Mouse (Mus musculus): Measurements from ENCODE around the gene Psmb6. TPM values are rescaled to one million over a fixed set of nuclear protein-coding genes. Genes with fewer than 3 reads are reported as not detected.
A peak's percentile ranks its signal among the peaks of the same experiment; 100 is the strongest.
"Not testable (repeated sequence)": the region's sequence is repeated elsewhere in the genome, so short reads cannot be mapped to it uniquely, and the experiment has no call there.

Psmb6 gene
- total RNA-seq, 1 experiment from 2014 or later: 236 TPM

DNA sequence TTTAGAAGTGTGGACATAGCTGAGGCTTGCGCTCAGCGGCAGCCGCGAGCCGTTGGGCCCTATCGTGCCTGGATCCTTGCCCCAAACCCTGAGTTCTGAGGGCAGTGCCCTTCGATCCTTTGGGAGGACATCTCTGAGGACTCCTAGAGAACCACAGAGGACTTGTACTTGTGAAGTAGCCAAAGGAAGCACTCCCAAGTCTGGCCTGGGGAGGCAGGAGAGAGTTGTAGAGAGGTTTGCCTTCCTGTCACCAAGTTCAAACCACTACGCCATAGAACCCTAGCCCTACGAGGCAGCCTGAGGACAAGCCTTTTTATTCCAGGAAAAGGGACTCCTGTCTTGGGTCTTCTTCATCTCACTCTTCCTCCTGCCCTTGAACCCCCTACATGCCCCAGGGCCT, 32.4 kb downstream of the Psmb6 start:
- no peak for ATAC-seq (replicated peaks in 1 of 2; ENCODE audit: insufficient read depth in 1 of 2, low FRiP score in 2 of 2, low TSS enrichment in 1 of 2, low read depth in 1 of 2, poor library complexity in 2 of 2, severe bottlenecking in 2 of 2)

DNA sequence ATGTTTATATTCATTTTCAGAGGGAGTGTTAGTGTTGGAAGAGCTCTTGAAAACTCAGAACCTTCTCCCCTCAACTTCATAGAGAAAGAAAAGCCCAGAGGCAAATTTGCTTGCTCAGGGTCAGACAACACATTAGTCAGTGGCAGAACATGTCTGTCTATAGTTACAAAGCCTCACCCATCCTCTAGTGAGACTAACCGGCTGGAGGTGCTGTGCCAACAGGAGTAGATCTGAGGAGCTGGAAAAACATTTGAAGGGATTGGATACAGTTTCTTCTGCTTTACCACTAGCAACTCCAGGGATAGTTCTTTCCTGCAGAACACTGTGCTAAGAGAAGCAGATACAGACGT, 36.7 kb downstream of the Psmb6 start:
- ATAC-seq (replicated peaks in 1 of 2; ENCODE audit: insufficient read depth in 1 of 2, low FRiP score in 2 of 2, low TSS enrichment in 1 of 2, low read depth in 1 of 2, poor library complexity in 2 of 2, severe bottlenecking in 2 of 2): no peak

DNA sequence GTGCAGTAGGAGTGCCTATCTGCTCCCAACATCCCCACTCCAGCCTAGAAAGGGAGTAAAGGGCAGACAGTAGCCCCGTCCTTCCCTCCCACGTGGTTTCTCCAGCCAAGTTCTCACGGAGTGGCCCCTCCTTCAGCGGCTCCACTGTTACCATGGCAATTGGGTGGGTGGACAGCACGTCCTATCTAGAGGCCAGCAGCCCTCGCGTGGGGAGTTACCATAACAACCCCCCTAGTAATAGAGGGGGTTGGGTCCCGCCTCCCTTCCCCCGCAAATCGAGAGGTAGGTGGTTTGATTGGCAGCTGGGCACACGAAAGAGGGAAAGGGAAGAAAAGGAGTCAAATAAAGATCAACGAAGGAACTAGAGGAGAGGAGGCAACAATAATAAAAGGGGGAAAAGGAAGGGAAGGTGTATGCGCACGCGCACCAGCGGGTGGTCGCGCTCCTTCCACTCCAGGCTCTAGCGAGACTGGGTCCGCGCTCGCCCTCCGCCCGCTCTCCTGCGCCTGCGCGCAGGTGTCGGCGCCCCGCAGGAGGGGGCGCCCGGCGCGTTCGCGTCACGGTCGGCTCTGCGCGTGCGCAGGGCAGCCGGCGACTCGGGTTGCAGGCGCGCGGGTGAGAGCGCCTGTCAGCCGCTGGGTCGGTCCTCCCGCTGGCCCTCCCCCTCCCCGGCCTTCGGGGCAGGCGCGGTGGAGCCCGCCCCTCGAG, 37.3 kb downstream of the Psmb6 start, which contains the start of gene Mink1:
Mink1 (plus strand) TSS at position 595 of the 708 bp plus-strand sequence.
- peak; percentile 42 to 55 for ATAC-seq (replicated peaks in 1 of 2; ENCODE audit: insufficient read depth in 1 of 2, low FRiP score in 2 of 2, low TSS enrichment in 1 of 2, low read depth in 1 of 2, poor library complexity in 2 of 2, severe bottlenecking in 2 of 2)

DNA sequence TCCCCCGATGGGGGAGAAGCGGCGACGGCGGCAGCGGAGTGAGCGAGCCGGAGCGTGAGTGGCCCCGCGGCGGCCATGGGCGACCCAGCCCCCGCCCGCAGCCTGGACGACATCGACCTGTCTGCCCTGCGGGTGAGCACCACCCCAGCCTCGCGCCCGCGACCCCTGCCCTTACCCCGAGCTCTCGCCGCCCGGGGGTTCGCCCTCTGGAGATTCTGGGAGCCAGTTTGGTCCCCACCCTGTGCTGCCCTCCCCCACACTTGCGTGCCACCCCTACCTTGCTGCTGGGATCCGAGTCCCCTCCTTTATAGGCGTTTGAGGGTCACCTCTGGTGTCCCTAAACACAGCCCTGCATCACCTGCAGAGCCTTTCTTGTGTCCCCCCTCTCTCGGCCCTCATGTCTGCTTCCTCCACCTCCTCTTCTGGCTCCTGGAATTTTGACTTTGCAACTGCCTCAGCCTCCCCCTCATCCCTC, 37.9 kb downstream of the Psmb6 start:
- ATAC-seq (replicated peaks in 1 of 2; ENCODE audit: insufficient read depth in 1 of 2, low FRiP score in 2 of 2, low TSS enrichment in 1 of 2, low read depth in 1 of 2, poor library complexity in 2 of 2, severe bottlenecking in 2 of 2): no peak

DNA sequence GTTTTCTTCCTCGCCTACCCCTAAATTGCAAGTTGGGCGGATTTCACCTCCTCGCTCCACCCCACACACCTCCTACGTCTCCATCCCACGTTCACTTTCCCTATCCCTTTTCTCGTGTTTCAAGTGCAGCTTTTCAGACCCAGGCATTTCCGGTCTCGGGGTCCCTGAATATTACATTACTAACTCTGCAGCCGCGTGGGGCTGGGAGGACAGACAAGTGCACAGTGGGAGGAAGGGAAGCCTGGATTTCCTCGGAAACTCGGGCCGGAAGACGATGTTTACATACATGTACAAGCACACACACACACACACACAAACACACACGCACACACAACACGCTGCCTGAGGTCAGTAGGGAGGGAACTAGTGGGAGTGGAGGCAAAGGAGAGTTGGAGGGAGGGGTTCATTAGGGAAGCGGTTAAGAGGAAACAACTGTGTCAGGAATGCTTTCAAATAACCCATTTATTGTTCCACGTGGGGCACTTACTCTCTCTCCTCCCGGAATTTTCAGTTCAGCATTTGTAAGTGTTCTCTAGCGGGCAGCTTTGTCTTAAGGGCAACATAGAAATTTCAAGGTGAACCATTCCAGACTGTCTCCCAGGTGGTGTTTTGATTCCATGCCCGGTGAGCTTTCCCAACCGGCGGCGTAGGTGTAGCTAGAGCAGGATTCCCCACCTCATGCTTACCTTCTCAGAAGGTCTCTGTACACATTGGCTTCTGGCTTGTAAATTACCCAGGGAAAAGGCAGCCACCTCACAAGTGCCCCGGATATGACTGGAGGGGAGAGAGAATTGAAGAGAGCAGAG, 38.5 kb downstream of the Psmb6 start:
- no peak for ATAC-seq (replicated peaks in 1 of 2; ENCODE audit: insufficient read depth in 1 of 2, low FRiP score in 2 of 2, low TSS enrichment in 1 of 2, low read depth in 1 of 2, poor library complexity in 2 of 2, severe bottlenecking in 2 of 2)

DNA sequence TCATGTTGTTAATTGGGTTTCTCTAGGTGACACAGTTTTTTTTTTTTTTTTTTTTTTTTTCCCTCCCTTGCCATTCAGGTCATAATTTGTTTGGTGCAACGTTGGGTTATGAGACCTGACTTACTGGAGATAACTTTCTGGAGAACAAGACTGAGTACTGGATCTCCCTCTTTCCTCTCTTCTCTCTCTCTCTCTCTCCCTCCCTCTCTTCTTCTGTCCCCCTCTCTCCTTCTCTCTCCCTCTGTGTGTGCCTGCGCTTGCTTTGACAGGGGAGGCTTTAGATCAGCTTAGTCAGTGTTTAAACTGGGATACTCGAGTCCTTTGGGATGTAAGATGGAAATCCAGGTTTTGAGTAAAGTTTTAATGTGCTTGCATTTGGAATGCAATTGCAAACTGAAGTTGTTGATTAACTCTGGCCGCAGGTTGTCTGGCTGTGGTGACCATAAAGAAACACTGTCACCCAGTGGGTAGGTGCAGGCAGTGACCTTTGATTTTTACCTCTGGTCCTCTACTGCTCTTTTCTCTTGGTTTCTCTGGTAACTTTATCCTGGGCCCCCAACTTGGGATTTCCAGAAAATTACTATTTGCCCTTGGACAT, 39.2 kb downstream of the Psmb6 start:
- ATAC-seq (replicated peaks in 1 of 2; ENCODE audit: insufficient read depth in 1 of 2, low FRiP score in 2 of 2, low TSS enrichment in 1 of 2, low read depth in 1 of 2, poor library complexity in 2 of 2, severe bottlenecking in 2 of 2): no peak

DNA sequence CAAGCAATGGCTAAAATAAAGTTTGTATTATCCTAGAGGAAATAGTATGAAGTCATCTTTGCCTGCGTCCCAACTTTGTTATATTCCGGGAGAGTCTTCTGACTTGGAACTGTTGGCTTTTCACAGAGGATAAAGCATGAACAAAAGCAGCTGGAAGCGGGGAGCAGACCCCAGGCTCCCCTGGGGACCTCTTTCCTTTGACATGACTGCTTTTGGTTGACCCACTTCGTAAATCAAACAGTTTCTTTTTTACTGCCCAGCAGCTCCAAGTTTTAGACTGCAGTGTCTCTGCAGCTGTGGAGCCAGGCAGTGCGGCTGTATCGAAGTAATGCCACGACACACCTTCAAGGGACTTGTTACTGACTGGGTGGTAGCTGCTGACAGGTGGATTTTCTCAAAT, 41.4 kb downstream of the Psmb6 start:
- ATAC-seq (replicated peaks in 1 of 2; ENCODE audit: insufficient read depth in 1 of 2, low FRiP score in 2 of 2, low TSS enrichment in 1 of 2, low read depth in 1 of 2, poor library complexity in 2 of 2, severe bottlenecking in 2 of 2): no peak

DNA sequence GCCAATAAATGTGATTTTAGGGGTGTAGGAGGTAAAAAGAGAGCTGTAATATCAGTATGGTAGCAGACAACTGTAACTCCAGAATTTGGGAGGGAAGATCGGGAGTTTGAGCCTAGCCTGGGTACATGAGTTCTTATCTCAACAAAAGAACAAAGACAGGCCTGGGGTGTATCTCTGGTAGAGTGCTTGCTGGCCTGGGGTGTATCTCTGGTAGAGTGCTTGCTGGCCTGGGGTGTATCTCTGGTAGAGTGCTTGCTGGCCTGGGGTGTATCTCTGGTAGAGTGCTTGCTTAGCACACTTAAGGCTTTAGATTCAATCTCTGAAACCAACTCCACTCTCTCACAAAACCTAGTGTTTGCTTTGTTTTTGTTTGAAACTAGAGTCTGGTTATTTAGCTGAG, 45.4 kb downstream of the Psmb6 start:
- ATAC-seq (replicated peaks in 1 of 2; ENCODE audit: insufficient read depth in 1 of 2, low FRiP score in 2 of 2, low TSS enrichment in 1 of 2, low read depth in 1 of 2, poor library complexity in 2 of 2, severe bottlenecking in 2 of 2): not testable (repeated sequence)

DNA sequence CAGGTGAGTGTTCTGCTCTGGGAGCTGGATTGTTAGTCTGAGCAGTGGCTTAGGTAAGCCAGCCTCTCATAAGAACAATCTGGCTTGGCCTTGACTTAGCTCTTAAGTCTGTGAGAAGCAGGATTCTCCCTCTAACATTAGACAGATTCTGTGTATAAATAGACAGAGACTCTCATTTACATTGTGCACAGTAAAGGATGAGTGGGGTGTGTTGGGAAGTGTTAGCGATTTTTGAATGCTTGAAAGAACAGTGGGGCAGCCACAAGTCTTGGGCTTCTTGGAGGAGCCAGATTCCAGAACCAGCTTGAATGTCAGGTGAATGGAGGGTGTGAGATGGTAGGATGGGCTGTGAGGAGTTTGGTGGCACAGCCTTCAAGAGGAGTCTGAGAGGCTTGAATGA, 46.5 kb downstream of the Psmb6 start:
- no peak for ATAC-seq (replicated peaks in 1 of 2; ENCODE audit: insufficient read depth in 1 of 2, low FRiP score in 2 of 2, low TSS enrichment in 1 of 2, low read depth in 1 of 2, poor library complexity in 2 of 2, severe bottlenecking in 2 of 2)

DNA sequence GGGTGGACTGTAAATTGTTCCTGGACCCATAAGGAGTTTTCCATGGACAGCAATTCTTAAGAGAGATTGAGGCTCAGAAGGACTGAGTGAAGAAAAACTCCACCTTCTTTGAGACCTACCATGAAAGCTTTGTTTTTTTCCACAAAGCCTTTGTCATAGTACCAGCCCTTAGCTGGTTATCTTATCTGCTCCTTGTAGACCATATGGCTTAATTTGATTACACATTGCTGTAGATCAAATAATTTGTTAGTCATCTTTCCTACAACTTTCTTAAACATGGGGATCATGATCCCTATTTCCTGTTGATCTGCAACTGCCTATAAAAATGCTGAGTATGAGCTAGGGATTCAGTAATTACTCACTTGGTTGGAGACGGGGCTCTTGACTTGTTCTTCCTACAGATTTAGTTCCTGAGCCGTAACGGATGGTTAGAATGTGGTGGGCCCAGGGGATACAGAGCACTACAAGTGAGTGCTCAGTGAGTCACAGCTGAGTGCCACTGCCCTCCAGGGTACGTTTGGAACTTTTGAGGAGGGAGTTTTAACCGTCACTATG, 47.3 kb downstream of the Psmb6 start:
- ATAC-seq (replicated peaks in 1 of 2; ENCODE audit: insufficient read depth in 1 of 2, low FRiP score in 2 of 2, low TSS enrichment in 1 of 2, low read depth in 1 of 2, poor library complexity in 2 of 2, severe bottlenecking in 2 of 2): no peak

DNA sequence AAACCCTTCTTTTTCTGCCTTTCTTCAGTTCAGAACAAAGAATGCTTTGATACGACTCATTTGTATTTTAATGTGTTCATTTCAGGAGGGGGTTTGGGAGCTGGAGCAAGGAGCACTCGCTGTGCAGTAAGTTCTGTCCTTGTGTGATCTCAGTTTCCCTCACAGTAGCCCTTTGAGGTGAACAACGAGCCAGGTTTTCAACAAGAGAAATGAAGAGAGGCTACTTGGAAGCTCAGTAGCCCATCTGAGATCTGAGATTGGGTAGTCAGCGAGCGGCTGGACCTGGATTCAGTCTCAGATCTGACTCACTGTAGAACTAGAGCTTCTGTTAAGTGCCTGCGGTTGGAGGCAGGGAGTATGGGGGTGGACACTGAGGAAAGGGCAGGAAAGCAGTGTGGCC, 48.7 kb downstream of the Psmb6 start:
- no peak for ATAC-seq (replicated peaks in 1 of 2; ENCODE audit: insufficient read depth in 1 of 2, low FRiP score in 2 of 2, low TSS enrichment in 1 of 2, low read depth in 1 of 2, poor library complexity in 2 of 2, severe bottlenecking in 2 of 2)

DNA sequence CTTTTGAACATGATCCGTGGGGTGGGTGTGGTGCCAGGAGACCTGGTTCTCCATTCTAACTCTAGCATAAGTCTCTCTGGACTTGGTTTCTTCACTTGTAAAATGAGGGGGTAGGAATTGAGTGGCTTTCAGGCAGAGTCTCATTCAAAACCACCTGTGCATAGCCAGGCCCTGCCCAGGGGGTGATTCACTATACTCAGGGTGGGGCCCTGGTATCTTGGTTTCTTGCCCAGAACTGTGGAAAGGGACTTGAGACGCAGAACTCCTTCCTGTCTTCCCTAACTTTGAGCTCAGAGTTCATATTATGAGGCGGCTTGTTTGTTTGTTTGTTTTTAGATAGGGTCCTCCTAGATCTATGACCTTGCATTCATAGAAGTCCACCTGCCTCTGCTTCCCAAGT, 52.0 kb downstream of the Psmb6 start:
- ATAC-seq (replicated peaks in 1 of 2; ENCODE audit: insufficient read depth in 1 of 2, low FRiP score in 2 of 2, low TSS enrichment in 1 of 2, low read depth in 1 of 2, poor library complexity in 2 of 2, severe bottlenecking in 2 of 2): no peak

Other genes with a start within 250 kb of the Psmb6 start
- gene Alox12e, start 202.7 kb upstream of the Psmb6 start, total RNA-seq (2017): not detected in 2 replicates
- 1.6 and 4.4 TPM in 2 replicates for gene Alox15, start 173.3 kb upstream of the Psmb6 start, total RNA-seq (2017)
- gene Pelp1, start 115.3 kb upstream of the Psmb6 start, total RNA-seq (2017): 8.8 and 9.8 TPM in 2 replicates
- gene Arrb2, start 92.7 kb upstream of the Psmb6 start, total RNA-seq (2017): 43.3 and 68.7 TPM in 2 replicates
- gene Med11, start 73.4 kb upstream of the Psmb6 start, total RNA-seq (2017): 38.1 and 40.7 TPM in 2 replicates
- gene Zmynd15, start 65.9 kb upstream of the Psmb6 start, total RNA-seq (2017): 0.35 TPM in 1 of 2 replicates, not detected in the other
- 1.8 TPM in 1 of 2 replicates, not detected in the other for gene Cxcl16, start 65.4 kb upstream of the Psmb6 start, total RNA-seq (2017)
- gene Tm4sf5, start 20.1 kb upstream of the Psmb6 start, total RNA-seq (2017): not detected in 2 replicates
- not detected in 2 replicates for gene Vmo1, start 10.8 kb upstream of the Psmb6 start, total RNA-seq (2017)
- not detected in 2 replicates for gene Gltpd2, start 6.2 kb upstream of the Psmb6 start, total RNA-seq (2017)
- gene Gm40193, start 7.6 kb downstream of the Psmb6 start, total RNA-seq (2017): not detected in 2 replicates
- 5.5 and 14.4 TPM in 2 replicates for gene Pld2, start 14.7 kb downstream of the Psmb6 start, total RNA-seq (2017)
- 26.4 and 30.8 TPM in 2 replicates for gene Mink1, start 37.5 kb downstream of the Psmb6 start, total RNA-seq (2017)
- not detected in 2 replicates for gene 4930544D05Rik, start 90.5 kb downstream of the Psmb6 start, total RNA-seq (2017)
- gene Chrne, start 93.8 kb downstream of the Psmb6 start, total RNA-seq (2017): not detected in 2 replicates
- 0.45 and 0.75 TPM in 2 replicates for gene Gp1ba, start 113.8 kb downstream of the Psmb6 start, total RNA-seq (2017)
- 51.8 and 73.4 TPM in 2 replicates for gene Rnf167, start 121.9 kb downstream of the Psmb6 start, total RNA-seq (2017)
- gene Slc25a11, start 122.1 kb downstream of the Psmb6 start, total RNA-seq (2017): 42.9 and 52.5 TPM in 2 replicates
- 348 and 461 TPM in 2 replicates for gene Pfn1, start 129.3 kb downstream of the Psmb6 start, total RNA-seq (2017)
- gene Eno3, start 131.8 kb downstream of the Psmb6 start, total RNA-seq (2017): 8.4 and 10.6 TPM in 2 replicates
- gene Spag7, start 144.0 kb downstream of the Psmb6 start, total RNA-seq (2017): 41.1 and 114 TPM in 2 replicates
- gene Camta2, start 162.7 kb downstream of the Psmb6 start, total RNA-seq (2017): 3.6 and 4.9 TPM in 2 replicates
- 0.25 TPM in 1 of 2 replicates, not detected in the other for gene Inca1, start 174.8 kb downstream of the Psmb6 start, total RNA-seq (2017)
- 6.7 and 7.3 TPM in 2 replicates for gene Kif1c, start 175.2 kb downstream of the Psmb6 start, total RNA-seq (2017)
- gene Zfp3, start 238.8 kb downstream of the Psmb6 start, total RNA-seq (2017): 3.7 and 8.3 TPM in 2 replicates